Mouse (Mus musculus) erythroblast, embryonic 14.5 days (primary cell): ENCODE results near the gene Slco2a1.

Source experiments
- GATA1 ChIP-seq: IDR thresholded peaks from 2 replicates; pipeline ENCODE4 v1.6.1; 2012; ENCODE audit warnings: low read length, inconsistent platforms, mixed read lengths
- TAL1 ChIP-seq: IDR thresholded peaks from 3 replicates; pipeline ENCODE4 v1.6.1; 2012; ENCODE audit warnings: low read length, inconsistent platforms, mixed read lengths

- TF ChIP-seq GATA1: no peak
- no peak for TF ChIP-seq TAL1
These were observed 151.9 kb downstream of the Slco2a1 start for GRCm38 (mm10) chr9:103140384-103140783.
